Mouse (Mus musculus): ENCODE measurements around the gene Ttc24.
A peak's percentile ranks its signal among the peaks of the same experiment; 100 is the strongest.

The Ttc24 gene

DNA sequence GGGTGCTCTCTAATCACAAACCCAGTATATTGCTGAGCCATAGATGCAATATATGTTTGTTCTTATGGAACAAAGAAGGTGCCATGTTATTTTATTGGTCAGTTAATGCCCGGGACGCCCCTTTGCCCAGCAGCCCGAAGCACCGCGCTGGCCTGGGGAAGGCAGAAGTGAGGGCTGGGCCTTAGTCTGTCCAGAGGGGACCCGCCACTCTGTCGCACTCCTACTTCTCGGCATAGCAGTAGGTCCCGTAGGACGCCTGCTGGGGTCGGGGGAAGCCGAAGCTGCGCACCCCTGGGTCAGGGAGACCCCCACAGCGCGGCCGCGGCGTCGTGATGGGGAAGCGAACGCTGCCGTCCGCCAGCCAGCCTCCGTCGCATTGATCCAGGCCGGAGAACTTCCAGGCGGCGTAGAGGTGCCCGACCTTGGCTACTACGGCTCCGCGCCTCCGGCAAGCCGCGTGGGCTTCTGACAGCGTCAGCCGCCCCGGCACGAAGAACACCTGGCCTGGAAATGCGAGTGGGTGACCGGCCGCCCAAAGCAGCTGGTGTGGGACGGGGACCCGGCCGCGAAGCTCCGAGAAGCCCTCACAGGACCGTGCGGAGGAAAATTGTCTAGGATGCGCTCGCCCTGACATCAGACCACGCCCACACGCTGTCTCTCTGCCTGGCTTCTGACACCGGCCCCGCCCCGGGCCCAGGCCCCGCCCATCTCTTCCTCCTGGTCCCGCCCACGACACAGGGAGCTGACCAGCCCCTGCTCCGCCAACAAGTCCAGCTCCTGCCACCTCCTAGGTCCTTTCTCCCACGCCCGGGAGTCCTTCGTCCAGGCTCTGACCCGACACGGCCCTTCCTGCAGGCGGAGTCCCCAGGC lies 55.5 kb downstream of the Ttc24 start:
- peak; percentile 81 to 88 for DNase-seq (ENCODE audit: low spot score in 2 of 2)
